Mouse (Mus musculus): Measurements from ENCODE around the gene Pja2. TPM values are rescaled to one million over a fixed set of nuclear protein-coding genes. Genes with fewer than 3 reads are reported as not detected.

Pja2 gene
- total RNA-seq (2014; rRNA removed), result 189 and 231 TPM in 2 replicates
- polyA plus RNA-seq (2015; fragmentation: Nextera tagmentation; extraction: Ambion mirVana), result 215 and 219 TPM in 2 replicates

- H3K9ac ChIP-seq (replicated peaks; ENCODE audit: low read length, poor library complexity, severe bottlenecking), result peak within 1 kb of the TSS; percentile 100
- WGBS, result under 1% methylated on average over 37 of the region's 60 CpGs
- peak within 1 kb of the TSS; percentile 99 for H3K4me3 ChIP-seq (ENCODE audit: low read depth, low read length)
Measured at GRCm38 (mm10) chr17:64331898-64332769, at the start of gene Pja2. Gene Pja2 (minus strand): TSS chr17:64331916.

GRCm38 (mm10) chr17:64375327-64375726 is 43.6 kb upstream of the Pja2 start:
- WGBS, result 72% methylated on average over 4 of the region's 4 CpGs
- H3K4me2 ChIP-seq (ENCODE audit: low read depth, low read length, poor library complexity, severe bottlenecking), result no peak overlapping the region
- ATAC-seq (ENCODE audit: low FRiP score) (peak; percentile 52; the same call in 1 of the 2 replicates), DNase-seq (ENCODE audit: low spot score) (peak; percentile 81)
- TF ChIP-seq CTCF (IDR thresholded peaks at IDR 0.05), result peak; percentile 94
- no peak overlapping the region for H3K4me3 ChIP-seq (ENCODE audit: low read depth, low read length)
- H3K27me3 ChIP-seq (ENCODE audit: insufficient read depth, low read length), result no peaks in the 10 kb centered on the region
- H3K4me1 ChIP-seq (ENCODE audit: insufficient read depth, low read length), result no peaks in the 10 kb centered on the region
- H3K9me3 ChIP-seq (ENCODE audit: low read length), result no peaks in the 10 kb centered on the region
- no peak overlapping the region for H3K27ac ChIP-seq (ENCODE audit: low read depth, low read length)
- no peaks in the 10 kb centered on the region for H3K36me3 ChIP-seq (ENCODE audit: insufficient read depth, low read length)
- no peak overlapping the region for H3K9ac ChIP-seq (replicated peaks; ENCODE audit: low read length, poor library complexity, severe bottlenecking)

More at GRCm38 (mm10) chr17:64331898-64332769, at the start of gene Pja2:
- Histone ChIP-seq H3K36me3 (ENCODE audit: insufficient read depth, low read length) (no peaks in the 10 kb centered on the region), H3K27ac (ENCODE audit: low read depth, low read length) (peak within 1 kb of the TSS; percentile 99), H3K4me2 (ENCODE audit: low read depth, low read length, poor library complexity, severe bottlenecking) (peak within 1 kb of the TSS; percentile 55), H3K4me1 (ENCODE audit: insufficient read depth, low read length) (no peaks in the 10 kb centered on the region), H3K27me3 (ENCODE audit: insufficient read depth, low read length) (no peaks in the 10 kb centered on the region), H3K9me3 (ENCODE audit: low read length) (no peaks in the 10 kb centered on the region)
- ATAC-seq (ENCODE audit: low FRiP score) (peak; percentile 100), DNase-seq (ENCODE audit: low spot score) (peak; percentile 100)
- no peak; the same call in 1 of the 2 replicates for TF ChIP-seq CTCF (IDR thresholded peaks at IDR 0.05)

- DNase-seq (ENCODE audit: low spot score) (peak; percentile 73), ATAC-seq (ENCODE audit: low FRiP score) (no peak)
- no peaks in the 10 kb centered on the region for H3K36me3 ChIP-seq (ENCODE audit: insufficient read depth, low read length)
- 71% methylated on average over 1 of the region's 1 CpGs for WGBS
- TF ChIP-seq CTCF (IDR thresholded peaks at IDR 0.05), result no peak
- no peak overlapping the region for H3K4me3 ChIP-seq (ENCODE audit: low read depth, low read length)
- H3K27ac ChIP-seq (ENCODE audit: low read depth, low read length), result no peak overlapping the region
- no peaks in the 10 kb centered on the region for H3K4me1 ChIP-seq (ENCODE audit: insufficient read depth, low read length)
- H3K27me3 ChIP-seq (ENCODE audit: insufficient read depth, low read length), result no peaks in the 10 kb centered on the region
- no peaks in the 10 kb centered on the region for H3K9me3 ChIP-seq (ENCODE audit: low read length)
- H3K9ac ChIP-seq (replicated peaks; ENCODE audit: low read length, poor library complexity, severe bottlenecking), result no peak overlapping the region
- H3K4me2 ChIP-seq (ENCODE audit: low read depth, low read length, poor library complexity, severe bottlenecking), result no peak overlapping the region
Measured at GRCm38 (mm10) chr17:64363694-64364093, 32.0 kb upstream of the Pja2 start.

- Histone ChIP-seq H3K9ac (replicated peaks; ENCODE audit: low read length, poor library complexity, severe bottlenecking) (no peak overlapping the region), H3K9me3 (ENCODE audit: low read length) (no peaks in the 10 kb centered on the region), H3K4me2 (ENCODE audit: low read depth, low read length, poor library complexity, severe bottlenecking) (no peak overlapping the region), H3K36me3 (ENCODE audit: insufficient read depth, low read length) (no peaks in the 10 kb centered on the region), H3K27me3 (ENCODE audit: insufficient read depth, low read length) (no peaks in the 10 kb centered on the region), H3K27ac (ENCODE audit: low read depth, low read length) (no peak overlapping the region), H3K4me3 (ENCODE audit: low read depth, low read length) (no peak overlapping the region), H3K4me1 (ENCODE audit: insufficient read depth, low read length) (no peaks in the 10 kb centered on the region)
- TF ChIP-seq CTCF (IDR thresholded peaks at IDR 0.05), result no peak
- no peak for DNase-seq (ENCODE audit: low spot score)
- 63% methylated on average over 5 of the region's 5 CpGs for WGBS
- no peak for ATAC-seq (ENCODE audit: low FRiP score)
Measured at GRCm38 (mm10) chr17:64362570-64362969, 30.9 kb upstream of the Pja2 start.

GRCm38 (mm10) chr17:64361911-64362425 is 30.3 kb upstream of the Pja2 start:
- H3K36me3 ChIP-seq (ENCODE audit: insufficient read depth, low read length), result no peaks in the 10 kb centered on the region
- H3K9me3 ChIP-seq (ENCODE audit: low read length), result no peaks in the 10 kb centered on the region
- ATAC-seq (ENCODE audit: low FRiP score) (no peak), DNase-seq (ENCODE audit: low spot score) (no peak)
- no peak overlapping the region for H3K4me3 ChIP-seq (ENCODE audit: low read depth, low read length)
- H3K27ac ChIP-seq (ENCODE audit: low read depth, low read length), result no peak overlapping the region
- no peak overlapping the region for H3K9ac ChIP-seq (replicated peaks; ENCODE audit: low read length, poor library complexity, severe bottlenecking)
- no peaks in the 10 kb centered on the region for H3K27me3 ChIP-seq (ENCODE audit: insufficient read depth, low read length)
- H3K4me1 ChIP-seq (ENCODE audit: insufficient read depth, low read length), result no peaks in the 10 kb centered on the region
- no peak for TF ChIP-seq CTCF (IDR thresholded peaks at IDR 0.05)
- 78% methylated on average over 3 of the region's 3 CpGs for WGBS
- H3K4me2 ChIP-seq (ENCODE audit: low read depth, low read length, poor library complexity, severe bottlenecking), result no peak overlapping the region

- Histone ChIP-seq H3K27ac (ENCODE audit: low read depth, low read length) (no peak overlapping the region), H3K36me3 (ENCODE audit: insufficient read depth, low read length) (no peaks in the 10 kb centered on the region), H3K4me1 (ENCODE audit: insufficient read depth, low read length) (no peaks in the 10 kb centered on the region), H3K9ac (replicated peaks; ENCODE audit: low read length, poor library complexity, severe bottlenecking) (no peak overlapping the region), H3K4me2 (ENCODE audit: low read depth, low read length, poor library complexity, severe bottlenecking) (no peak overlapping the region), H3K4me3 (ENCODE audit: low read depth, low read length) (no peak overlapping the region), H3K9me3 (ENCODE audit: low read length) (no peaks in the 10 kb centered on the region), H3K27me3 (ENCODE audit: insufficient read depth, low read length) (no peaks in the 10 kb centered on the region)
- ATAC-seq (ENCODE audit: low FRiP score) (no peak), DNase-seq (ENCODE audit: low spot score) (no peak)
- 97% methylated on average over 7 of the region's 7 CpGs for WGBS
- no peak for TF ChIP-seq CTCF (IDR thresholded peaks at IDR 0.05)
Measured at GRCm38 (mm10) chr17:64353940-64354339, 22.2 kb upstream of the Pja2 start.

Measured in midbrain, postnatal 0 days (tissue).